Mouse (Mus musculus): Measurements from ENCODE around the gene Mansc1.

Gene Mansc1

DNA sequence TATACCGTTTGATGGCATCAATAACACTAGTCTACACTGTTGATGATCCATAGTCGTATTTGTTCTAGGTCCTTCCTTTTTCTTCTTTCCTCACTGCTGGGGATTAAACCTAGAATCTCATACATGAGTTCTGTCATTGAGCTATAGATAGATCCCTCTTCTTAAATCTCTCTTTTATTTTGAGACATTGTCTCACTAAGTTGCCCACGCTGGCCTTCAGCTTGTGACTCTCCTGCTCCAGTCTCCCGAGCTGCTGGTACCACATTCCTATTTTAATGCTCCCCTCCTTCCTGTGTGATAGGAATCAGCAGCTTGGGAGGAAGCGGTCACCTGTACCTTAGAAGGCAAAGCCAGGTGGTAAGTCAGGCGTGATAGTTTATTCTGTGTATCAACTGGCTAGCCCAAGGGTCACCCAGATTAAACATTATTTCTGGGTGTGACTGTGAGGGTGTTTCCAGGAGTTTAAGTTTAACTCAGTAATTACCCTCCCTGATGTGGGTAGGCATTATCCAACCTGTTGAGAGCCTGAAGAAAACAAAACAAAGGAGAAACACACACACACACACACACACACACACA lies 34.5 kb downstream of the Mansc1 start:
- DNase-seq = no peak

DNA sequence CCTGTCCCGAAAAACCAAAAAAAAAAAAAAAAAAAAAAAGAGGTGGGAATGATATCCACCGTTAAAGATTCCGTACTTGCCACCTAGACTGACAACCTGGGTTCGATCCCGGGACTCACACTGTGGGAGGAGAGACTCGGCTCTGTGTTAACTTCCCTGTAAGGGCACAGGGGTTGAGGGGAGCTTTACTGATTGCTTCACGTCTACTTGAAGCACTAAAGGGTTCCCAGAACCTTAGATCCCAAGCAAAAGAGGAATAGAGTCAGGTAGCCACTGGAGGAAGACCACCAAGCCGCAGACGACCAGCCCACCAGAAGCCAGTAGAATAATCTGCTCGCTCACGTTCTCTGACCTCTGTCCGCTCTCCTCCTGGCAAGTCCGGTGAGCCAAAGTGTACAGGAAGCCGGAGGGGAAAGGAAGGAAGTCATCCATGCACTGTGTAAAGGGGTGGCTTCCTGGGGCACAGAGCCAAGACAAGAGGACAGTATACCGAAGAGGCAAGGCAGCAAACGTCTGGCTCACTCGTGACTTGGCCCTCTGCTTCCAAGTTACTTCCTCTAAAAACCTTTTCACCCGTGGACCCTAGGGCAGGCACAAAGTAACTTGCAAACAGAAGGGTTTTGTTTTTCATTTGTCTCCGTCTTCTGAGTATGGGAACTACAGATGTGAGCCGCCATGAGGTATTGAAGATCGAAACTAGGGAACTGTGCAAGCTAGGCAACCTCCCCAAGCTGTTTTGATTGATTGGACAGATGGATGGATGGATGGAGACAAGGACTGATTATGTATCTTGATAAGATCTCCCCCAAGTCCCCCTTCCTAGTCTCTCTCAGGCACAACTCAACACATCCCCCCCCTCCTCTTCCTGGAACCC lies 37.5 kb downstream of the Mansc1 start:
- DNase-seq = no peak

DNA sequence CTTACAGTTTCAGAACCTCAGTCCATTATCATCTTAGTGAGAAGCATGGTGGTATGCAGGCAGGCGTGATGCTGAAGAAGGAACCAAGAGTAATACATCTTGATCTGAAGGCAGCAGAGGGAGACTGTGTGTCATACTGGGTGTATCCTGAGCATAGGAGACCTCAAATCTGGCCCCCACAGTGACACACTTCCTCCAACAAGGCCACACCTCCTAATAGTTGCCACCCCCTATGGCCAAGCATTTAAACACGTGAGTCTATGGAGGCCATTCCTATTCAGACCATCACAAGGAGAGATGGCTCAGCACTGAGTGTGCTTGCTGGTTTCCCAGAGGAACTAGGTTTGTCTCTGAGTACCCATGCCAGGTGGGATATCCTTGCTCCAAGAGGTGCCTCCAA lies 40.7 kb downstream of the Mansc1 start:
- DNase-seq = no peak

DNA sequence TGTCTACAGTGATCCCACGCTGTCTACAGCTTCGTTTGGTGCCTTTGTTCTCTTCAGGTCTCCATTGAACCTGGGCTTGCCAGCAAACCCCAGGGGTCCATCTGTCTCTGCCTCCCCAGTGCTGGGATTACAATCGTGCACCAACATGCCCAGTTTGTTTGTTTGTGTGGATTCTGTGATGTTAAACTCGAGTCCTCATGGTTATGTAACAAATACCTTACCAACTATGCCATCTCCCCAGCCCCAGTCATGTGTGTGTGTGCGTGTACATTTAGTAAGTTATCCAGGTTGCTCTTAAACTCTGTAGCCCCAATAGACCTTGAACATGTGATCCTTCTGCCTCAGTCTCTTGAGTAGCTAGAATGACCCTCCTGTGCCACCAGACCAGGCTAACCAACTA lies 46.0 kb downstream of the Mansc1 start:
- no peak for DNase-seq

DNA sequence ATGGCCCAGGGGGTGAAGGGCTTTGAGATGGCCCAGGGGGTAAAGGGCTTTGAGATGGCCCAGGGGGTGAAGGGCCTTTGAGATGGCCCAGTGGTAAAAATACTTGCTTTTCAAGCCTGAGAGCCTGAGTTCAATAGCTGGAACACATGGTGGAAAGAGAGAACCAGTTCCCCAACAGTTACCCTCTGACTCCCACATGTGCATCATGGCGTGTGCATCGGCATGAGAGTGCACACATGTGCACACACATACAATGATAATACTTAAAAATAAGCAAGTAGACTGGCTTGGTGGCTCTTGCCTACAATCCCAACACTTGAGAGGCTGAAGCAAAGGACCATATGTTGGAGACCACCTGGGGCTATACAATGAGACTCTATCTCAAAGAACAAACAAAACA lies 47.7 kb downstream of the Mansc1 start:
- no peak for DNase-seq

DNA sequence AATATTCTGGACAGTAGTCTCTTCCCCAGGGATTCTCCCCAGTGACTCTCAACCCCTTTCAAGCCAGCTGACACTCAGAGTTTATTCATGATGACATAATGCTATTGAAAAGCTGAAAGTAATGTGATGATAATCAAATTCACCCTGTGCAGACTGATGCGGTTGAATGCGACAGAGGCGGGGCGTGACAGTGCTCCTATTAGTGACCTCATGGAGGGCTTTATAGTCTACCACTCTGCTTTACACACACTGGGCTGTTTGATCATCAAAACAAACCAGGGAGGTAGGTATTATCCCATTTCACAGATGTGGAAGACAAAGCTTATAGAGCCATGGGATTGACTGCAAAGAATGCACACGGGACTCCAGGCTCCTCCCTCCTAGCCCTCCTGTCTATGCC lies 50.2 kb downstream of the Mansc1 start:
- no peak for DNase-seq

DNA sequence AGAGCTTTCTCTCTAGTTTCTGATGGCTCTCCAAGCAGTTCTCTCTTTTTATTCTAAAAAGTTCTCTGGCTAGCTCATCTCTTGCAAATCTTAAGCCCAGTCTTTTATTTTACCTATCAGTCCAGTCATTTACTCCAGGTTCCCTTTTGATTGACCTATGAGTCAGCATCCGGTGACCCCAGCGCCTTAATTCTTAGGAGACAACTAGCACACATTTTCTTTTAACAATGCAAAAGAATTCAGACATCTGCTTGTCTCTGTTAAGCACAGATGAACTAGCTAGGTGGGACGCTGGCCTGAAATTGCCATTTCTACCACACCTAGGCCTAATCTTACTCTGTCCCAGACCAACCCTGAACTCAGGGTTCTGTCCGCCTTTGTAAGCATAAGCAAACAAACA lies 52.8 kb downstream of the Mansc1 start:
- DNase-seq = no peak

DNA sequence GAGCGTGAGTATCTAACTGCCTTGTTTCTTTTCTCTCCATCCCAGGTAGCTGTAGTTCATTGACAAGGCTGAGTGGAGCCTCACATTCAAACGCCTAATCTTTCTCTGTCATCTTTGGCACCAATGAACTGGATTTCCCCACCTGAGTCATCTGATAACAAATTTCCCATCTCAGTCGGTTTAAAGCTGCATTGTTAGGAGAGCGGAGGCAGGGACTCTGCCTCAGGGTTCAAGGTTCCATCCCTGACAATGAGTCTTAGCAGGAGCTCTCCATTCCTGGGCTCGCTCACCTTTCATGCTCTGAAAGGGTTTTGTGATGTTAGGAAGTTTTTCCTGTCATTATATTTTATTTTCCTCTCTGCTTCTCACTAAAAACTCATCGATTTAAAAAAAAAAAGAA lies 54.2 kb downstream of the Mansc1 start:
- no peak for DNase-seq

DNA sequence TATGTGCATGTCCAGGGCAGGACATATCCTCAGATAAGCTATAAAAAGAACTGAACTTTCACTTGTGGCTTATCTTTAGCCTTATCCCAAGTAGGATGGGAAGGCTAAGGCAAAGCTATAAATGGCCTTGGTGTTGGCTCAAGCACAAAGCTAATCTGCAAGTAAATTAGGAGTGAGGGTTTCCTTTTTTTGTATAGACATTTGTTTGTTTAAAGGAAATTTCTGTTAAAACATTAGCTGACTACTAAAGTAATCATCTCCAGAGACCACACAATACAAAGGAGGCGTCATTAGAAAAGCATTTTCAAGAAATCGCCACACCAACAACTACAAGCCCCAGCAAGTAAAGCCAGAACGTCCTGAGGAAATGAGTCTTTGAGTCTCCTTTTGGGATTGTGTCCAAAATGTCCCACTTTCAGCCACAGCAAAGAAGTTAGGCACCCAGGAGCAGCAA lies 57.0 kb downstream of the Mansc1 start:
- no peak for DNase-seq

DNA sequence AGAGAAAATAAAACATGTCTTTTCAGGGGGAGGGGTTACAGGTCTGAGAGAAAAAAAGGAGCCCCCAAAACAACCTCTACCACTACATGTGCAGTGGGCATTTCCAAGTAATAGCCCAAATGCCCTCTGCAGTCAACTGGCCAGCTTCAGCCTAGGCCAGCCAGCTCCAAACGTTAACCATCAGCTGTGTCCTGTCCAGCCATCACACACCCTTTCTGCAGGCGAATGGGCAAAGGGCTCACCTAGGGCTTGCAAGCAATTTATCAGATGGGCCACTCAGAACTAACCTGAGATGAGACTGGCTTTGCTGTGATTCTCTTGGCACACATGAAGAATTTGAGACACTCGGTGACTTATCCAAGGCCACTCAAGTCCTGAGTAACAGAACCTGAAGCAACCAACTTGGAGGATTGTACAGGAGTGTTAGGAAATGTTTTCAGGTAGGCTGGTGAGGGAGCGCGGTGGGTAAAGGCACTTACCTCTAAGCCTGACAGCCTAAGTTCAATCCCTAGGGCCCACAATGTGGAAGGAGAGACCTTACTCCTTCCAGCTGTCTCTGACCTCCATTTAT lies 64.2 kb downstream of the Mansc1 start:
- DNase-seq = no peak

DNA sequence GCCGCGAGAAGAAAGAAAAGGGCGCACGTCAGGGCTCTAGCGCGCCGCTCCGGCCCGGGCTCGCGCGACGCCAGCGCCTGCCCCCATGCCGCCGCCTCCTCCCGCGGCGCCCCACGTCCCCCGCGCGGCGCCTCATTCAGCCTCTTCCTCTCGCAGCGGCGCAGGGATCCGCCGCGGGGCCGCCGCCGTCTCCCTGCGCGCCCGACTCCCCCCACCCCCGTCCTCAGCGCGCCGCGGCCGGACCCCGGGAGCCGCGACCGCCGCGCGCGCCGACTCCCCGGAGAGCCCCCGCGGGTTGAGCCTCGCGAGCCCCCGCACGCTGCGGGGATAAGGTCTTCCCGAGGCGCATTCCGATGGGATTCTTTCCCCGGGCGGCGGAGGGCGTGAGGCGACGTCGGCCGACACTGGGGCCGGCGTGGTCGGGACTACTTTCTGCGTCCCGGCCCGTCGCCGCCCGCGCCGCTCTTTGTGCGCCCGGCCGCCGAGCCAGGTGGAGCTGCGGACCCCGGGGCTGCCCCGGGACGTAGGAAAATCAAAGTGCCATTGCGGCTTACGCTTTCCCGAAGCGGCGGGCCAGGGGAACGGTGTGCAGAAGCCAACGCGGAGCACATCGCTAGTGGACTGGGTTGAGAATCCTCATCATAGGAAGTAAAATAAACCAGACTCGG lies 65.3 kb downstream of the Mansc1 start, which contains the start of gene Lrp6:
Gene Lrp6, minus strand, starts transcription at position 148 of the 668 bp plus-strand sequence.
- peak; percentile 86 for DNase-seq

DNA sequence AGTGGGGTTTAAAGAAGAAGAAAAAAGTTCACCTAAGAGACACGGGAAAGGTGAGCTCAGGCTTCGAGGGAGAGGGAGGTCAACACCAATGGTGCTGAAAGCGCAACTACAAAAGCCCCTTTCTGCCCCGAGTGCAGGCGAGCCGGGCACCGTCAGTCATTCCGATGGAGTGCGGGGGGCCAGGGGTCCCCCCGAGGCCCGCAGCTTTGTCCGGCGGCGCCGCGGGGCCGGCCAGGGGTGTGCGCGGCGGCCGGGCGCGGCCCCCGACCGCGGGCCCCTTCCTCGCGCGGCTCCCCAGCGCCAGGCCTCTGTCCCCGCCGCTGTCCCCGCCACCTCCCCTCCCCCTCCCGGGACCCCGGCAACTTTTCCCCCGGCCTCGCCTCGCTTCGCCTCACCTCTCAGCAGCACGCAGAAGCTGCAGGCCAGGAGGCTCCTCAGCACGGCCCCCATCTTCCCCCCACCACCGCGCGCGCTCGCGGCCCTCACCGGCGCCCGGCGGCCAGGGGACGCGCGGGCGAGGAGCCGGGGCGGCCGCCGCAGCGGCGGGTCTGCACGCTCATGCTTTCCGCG lies 66.0 kb downstream of the Mansc1 start:
- DNase-seq = no peak

DNA sequence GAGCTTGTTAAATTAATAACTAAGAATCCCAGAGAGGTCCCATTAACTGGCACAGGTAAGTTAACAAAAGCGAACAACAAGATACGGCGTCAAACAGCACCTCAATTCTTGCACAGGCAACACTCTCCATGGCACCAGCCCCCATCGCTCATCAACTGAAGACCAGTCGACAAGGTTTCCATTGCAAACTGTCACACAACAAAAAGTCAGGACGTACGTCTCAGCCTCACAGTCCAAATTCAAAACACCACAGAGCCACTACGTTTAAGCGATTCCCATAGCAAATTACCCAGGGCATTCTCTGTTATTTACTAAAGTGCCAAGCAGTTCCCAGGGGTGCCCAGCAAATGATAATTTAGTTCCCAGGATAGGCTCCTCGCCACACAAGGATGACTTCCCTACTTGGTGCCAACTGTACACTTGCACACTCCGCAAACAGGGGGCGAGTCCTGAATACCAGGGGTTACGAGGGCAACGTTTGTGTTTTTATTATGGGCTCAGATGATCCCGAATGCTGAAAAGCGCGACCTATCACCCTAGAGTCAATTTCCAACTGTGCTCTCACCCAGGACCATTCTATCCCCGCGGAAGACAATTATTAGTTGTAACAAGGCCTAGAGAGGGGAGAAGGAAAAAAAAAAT lies 66.6 kb downstream of the Mansc1 start:
- peak; percentile 28 for DNase-seq

DNA sequence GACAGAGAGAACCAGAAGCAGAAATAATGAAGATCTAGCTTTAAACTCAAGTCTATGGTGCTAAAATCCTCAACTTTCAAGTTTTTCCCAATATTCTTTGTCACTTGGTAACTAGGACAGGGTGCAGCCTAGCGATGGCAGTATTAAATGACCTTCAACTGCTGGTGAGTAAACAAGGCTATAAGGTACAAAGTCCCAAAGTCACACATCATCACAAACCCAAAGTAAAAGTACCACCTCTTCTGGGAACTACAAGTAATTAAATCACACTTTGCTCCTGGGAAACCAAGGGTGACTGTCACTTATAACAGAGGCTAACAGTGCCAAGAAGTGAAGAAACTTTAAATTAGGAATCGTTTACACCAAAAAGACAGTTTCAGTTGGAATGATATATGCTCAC lies 67.7 kb downstream of the Mansc1 start:
- no peak for DNase-seq

DNA sequence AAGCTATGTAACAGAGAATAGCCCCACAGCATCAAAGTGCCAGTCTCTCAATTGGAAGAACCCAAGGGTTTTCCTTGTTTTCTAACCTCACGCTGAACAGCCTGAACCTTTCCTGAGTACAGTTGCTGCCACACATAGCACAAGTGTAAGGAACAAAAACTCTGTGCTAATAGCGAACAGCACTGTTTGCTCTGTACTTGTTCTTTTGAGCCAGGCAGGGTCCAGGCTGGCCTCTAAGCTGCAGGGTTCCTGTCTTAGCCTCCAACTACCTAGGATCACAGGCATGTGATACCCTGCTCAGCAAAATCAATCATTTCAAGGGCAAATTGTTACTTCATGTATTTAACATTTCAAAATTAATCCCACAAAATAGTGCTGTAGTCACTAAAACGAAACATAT lies 72.7 kb downstream of the Mansc1 start:
- no peak for DNase-seq
